Mouse (Mus musculus) heart, adult 2 months (tissue): Measurements from ENCODE around the gene Actr6. TPM values are rescaled to one million over a fixed set of nuclear protein-coding genes. Genes with fewer than 3 reads are reported as not detected.

Experiments used
- DNase-seq, 2 experiments: peaks; one replicate each; pipeline ENCODE4 v3.0.0; 2021
- H3K27ac ChIP-seq: fragments of 200-600 bp; 2 replicates; pipeline ENCODE4 v1.8.1; 2022
- H3K27me3 ChIP-seq: fragments of 200-500 bp; 2 replicates; pipeline ENCODE4 v1.6.1; 2012; ENCODE audit warnings: mild to moderate bottlenecking, low read length, inconsistent platforms, mixed read lengths; ENCODE audit not compliant: control insufficient read depth, insufficient read depth
- H3K36me3 ChIP-seq: fragments of 200-500 bp; 2 replicates; pipeline ENCODE4 v1.6.1; 2012; ENCODE audit warnings: low read length, inconsistent platforms; ENCODE audit not compliant: control insufficient read depth, insufficient read depth
- H3K4me1 ChIP-seq: fragments of 200-500 bp; 2 replicates; pipeline ENCODE4 v1.6.1; 2011; ENCODE audit warnings: low read length; ENCODE audit not compliant: control insufficient read depth, insufficient read depth
- H3K4me3 ChIP-seq: fragments of 200-600 bp; 2 replicates; pipeline ENCODE4 v1.8.1; 2022
- H3K79me2 ChIP-seq: fragments of 200-500 bp; replicated peaks from 2 replicates; pipeline ENCODE4 v1.6.1; 2012; ENCODE audit warnings: mild to moderate bottlenecking, inconsistent platforms, low read length, moderate library complexity, mixed read lengths; ENCODE audit not compliant: control insufficient read depth, insufficient read depth
- H3K9ac ChIP-seq: fragments of 200-500 bp; 2 replicates; pipeline ENCODE4 v1.6.1; 2012; ENCODE audit warnings: low read depth, mild to moderate bottlenecking, control low read depth, inconsistent platforms, low read length, mixed read lengths
- CTCF ChIP-seq: fragments of 200-600 bp; IDR thresholded peaks from 2 replicates; pipeline ENCODE4 v1.8.1; 2022; ENCODE audit warnings: antibody characterized with exemption, mild to moderate bottlenecking, moderate library complexity
- EP300 ChIP-seq: fragments of 200-500 bp; IDR thresholded peaks from 2 replicates; pipeline ENCODE4 v1.6.1; 2011; ENCODE audit warnings: low read depth, low read length, control low read depth; ENCODE audit not compliant: insufficient read depth
- POLR2A ChIP-seq: fragments of 200-500 bp; IDR thresholded peaks from 2 replicates; pipeline ENCODE4 v1.6.1; 2011; ENCODE audit warnings: mild to moderate bottlenecking, low read depth, low read length, control low read depth; ENCODE audit not compliant: insufficient read depth
- WGBS: fragments of 180-500 bp; shearing (Covaris S2); methylation state at CpG from one replicate; pipeline ENCODE4 v1.1.7; 2018; 5-methylcytosine and 5-hydroxymethylcytosine counted together
- intact Hi-C: fragments of 180-260 bp; cut with DNase I; formaldehyde crosslinking; loops from one replicate; pipeline ENCODE4 v1.15.1; 2025
- polyA plus RNA-seq: library from polyadenylated mRNA; depleted of rRNA; stranded (reverse); fragments of >200 nt; gene quantifications from 2 replicates; pipeline ENCODE4 v1.2.3, GENCODE M21; 2012
- total RNA-seq, 2 experiments: library from RNA; stranded (reverse); gene quantifications; 2 replicates each; pipeline ENCODE4 v1.2.3; 2021

The Actr6 gene
- total and polyA plus RNA-seq, 3 experiments: 1.5 to 13.4 (median 12.2) TPM

DNA sequence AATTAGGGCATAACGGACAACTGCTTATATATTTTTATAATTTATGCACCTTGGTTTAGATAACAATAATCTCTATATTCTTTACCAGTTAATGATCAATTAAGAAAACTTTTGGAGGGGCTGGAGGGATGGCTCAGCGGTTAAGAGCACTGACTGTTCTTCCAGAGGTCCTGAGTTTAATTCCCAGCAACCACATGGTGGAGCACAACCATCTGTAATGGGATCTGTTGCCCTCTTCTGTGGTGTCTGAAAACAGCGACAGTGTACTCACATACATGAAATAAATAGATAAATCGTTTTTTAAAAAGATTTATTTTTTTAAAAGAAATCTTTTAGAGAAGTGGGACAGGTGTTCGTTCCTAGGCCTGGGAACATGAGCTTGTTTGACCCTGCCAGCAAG is 5.0 kb upstream of the Actr6 start:
- Histone ChIP-seq H3K9ac (no peak overlapping the region), H3K27ac (no peak overlapping the region), H3K36me3 (no peaks in the 10 kb centered on the region), H3K27me3 (no peaks in the 10 kb centered on the region), H3K79me2 (no peaks in the 10 kb centered on the region), H3K4me1 (peaks cover 2% of the 10 kb centered on the region), H3K4me3 (no peak overlapping the region)
- DNase-seq: no peak
- 45% methylated on average over 5 of the region's 5 CpGs for WGBS
- peak; percentile 18; the same call in 1 of the 2 replicates for TF ChIP-seq CTCF
- TF ChIP-seq EP300: no peak
- intact Hi-C loops: no loop called here

DNA sequence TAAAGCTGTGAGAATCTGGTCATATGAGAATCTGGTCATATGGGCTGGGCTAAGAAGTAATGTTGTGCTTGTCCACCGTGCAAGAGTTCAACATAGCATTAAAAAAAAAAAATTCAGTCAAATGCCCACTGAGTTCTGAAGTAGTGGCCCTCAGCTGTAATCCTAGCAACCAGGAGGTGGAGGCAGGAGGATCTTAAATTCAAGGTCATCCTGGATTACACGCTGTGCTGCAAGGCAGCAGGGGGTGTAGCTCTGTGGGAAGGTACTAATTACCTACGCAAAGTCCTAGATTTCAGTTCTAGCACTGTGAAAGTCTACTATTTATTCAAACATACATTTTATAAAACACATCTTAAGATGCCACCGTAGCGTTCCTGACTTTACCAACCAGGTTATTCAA is 754 bp downstream of the Actr6 start:
- no peaks in the 10 kb centered on the region for H3K79me2 ChIP-seq
- peak overlapping the region; percentile 94 for H3K4me3 ChIP-seq
- WGBS: 6% methylated on average over 5 of the region's 5 CpGs
- no peaks in the 10 kb centered on the region for H3K36me3 ChIP-seq
- no peak overlapping the region; the same call in 1 of the 2 replicates for H3K27ac ChIP-seq
- intact Hi-C loops: no loop called here
- H3K4me1 ChIP-seq: peaks cover 5% of the 10 kb centered on the region
- TF ChIP-seq CTCF (no peak), POLR2A (no peak), EP300 (no peak)
- no peak overlapping the region for H3K9ac ChIP-seq
- H3K27me3 ChIP-seq: no peaks in the 10 kb centered on the region
- no peak for DNase-seq

DNA sequence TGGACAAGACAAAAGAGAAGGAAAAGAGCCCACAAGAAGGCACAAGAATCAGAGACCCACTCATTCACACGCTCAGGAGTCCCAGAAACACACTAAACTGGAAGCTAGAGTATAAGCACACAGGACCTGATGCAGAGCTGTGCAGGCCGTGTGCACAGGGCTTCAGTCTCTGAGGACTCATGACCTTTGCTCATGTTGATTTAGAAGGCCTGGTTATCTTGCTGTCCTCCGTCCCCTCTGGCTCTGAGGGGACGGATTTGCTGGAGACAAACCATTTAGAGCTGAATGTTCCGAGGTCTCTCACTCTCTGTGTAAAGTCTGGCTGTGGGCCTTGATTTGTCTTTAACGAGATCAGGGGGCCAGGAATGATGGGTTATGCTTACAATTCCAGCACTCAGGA is 1.7 kb downstream of the Actr6 start:
- intact Hi-C loops: no loop called here
- H3K4me3 ChIP-seq: no peak overlapping the region
- H3K79me2 ChIP-seq: no peaks in the 10 kb centered on the region
- peaks cover 5% of the 10 kb centered on the region for H3K4me1 ChIP-seq
- 62% methylated on average over 6 of the region's 6 CpGs for WGBS
- no peak for TF ChIP-seq EP300
- no peak for TF ChIP-seq POLR2A
- no peak for TF ChIP-seq CTCF
- H3K36me3 ChIP-seq: no peaks in the 10 kb centered on the region
- no peak for DNase-seq
- no peaks in the 10 kb centered on the region for H3K27me3 ChIP-seq
- no peak overlapping the region for H3K9ac ChIP-seq
- H3K27ac ChIP-seq: no peak overlapping the region

GRCm38 (mm10) chr10:89722247-89723195 is 9.6 kb downstream of the Actr6 start:
- Histone ChIP-seq H3K4me3 (no peak overlapping the region), H3K4me1 (no peaks in the 10 kb centered on the region), H3K79me2 (no peaks in the 10 kb centered on the region), H3K36me3 (peaks cover 2% of the 10 kb centered on the region; the same call in 1 of the 2 replicates), H3K27me3 (no peaks in the 10 kb centered on the region), H3K9ac (no peak overlapping the region), H3K27ac (no peak overlapping the region)
- intact Hi-C loops: no loop called here
- no peak for TF ChIP-seq CTCF
- TF ChIP-seq POLR2A: no peak
- TF ChIP-seq EP300: no peak
- WGBS: 88% methylated on average over 14 of the region's 14 CpGs
- DNase-seq: no peak

DNA sequence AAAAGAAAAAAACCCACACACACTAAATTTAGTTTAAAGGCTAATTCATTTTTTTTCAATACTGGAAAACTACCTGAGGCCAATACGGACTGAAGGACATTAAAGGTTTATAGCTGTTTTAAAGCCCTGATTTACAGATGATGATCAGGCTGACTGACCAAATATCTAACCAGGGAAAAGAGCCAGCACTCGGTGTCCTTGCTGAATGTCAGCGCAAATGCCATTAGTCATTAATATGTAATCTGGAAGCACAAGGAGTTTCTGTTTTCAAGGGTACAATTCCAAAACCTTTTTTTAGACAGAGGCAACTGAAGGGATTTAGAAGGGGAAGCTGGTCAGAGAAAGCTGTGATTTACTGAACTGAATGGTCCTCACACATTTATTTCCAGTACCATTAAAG is 11.3 kb downstream of the Actr6 start:
- 67% methylated on average over 3 of the region's 3 CpGs for WGBS
- Histone ChIP-seq H3K4me3 (no peak overlapping the region), H3K27ac (peak overlapping the region; percentile 71), H3K27me3 (no peaks in the 10 kb centered on the region), H3K79me2 (no peaks in the 10 kb centered on the region), H3K9ac (no peak overlapping the region), H3K36me3 (peaks cover 2% of the 10 kb centered on the region; the same call in 1 of the 2 replicates), H3K4me1 (no peaks in the 10 kb centered on the region)
- peak in 1 of 2 experiments; percentile 21 for DNase-seq
- TF ChIP-seq EP300 (no peak), CTCF (no peak), POLR2A (no peak)
- intact Hi-C loops: no loop called here

GRCm38 (mm10) chr10:89720252-89720651 is 11.8 kb downstream of the Actr6 start:
- no peak overlapping the region for H3K4me3 ChIP-seq
- peaks cover 2% of the 10 kb centered on the region; the same call in 1 of the 2 replicates for H3K36me3 ChIP-seq
- intact Hi-C loops: no loop called here
- TF ChIP-seq POLR2A (no peak), EP300 (no peak), CTCF (no peak)
- H3K27me3 ChIP-seq: no peaks in the 10 kb centered on the region
- peak overlapping the region; percentile 71 for H3K27ac ChIP-seq
- no peaks in the 10 kb centered on the region for H3K4me1 ChIP-seq
- no peaks in the 10 kb centered on the region for H3K79me2 ChIP-seq
- no peak for DNase-seq
- no peak overlapping the region for H3K9ac ChIP-seq
